Mouse (Mus musculus) heart, adult 2 months (tissue): ENCODE measurements around the gene Slc38a3. TPM values are rescaled to one million over a fixed set of nuclear protein-coding genes. Genes with fewer than 3 reads are reported as not detected.

Experiments
- DNase-seq, 2 experiments: peaks; one replicate each; pipeline ENCODE4 v3.0.0; 2021
- H3K27ac ChIP-seq: fragments of 200-600 bp; 2 replicates; pipeline ENCODE4 v1.8.1; 2022
- H3K27me3 ChIP-seq: fragments of 200-500 bp; 2 replicates; pipeline ENCODE4 v1.6.1; 2012; ENCODE audit warnings: mild to moderate bottlenecking, low read length, inconsistent platforms, mixed read lengths; ENCODE audit not compliant: control insufficient read depth, insufficient read depth
- H3K36me3 ChIP-seq: fragments of 200-500 bp; 2 replicates; pipeline ENCODE4 v1.6.1; 2012; ENCODE audit warnings: low read length, inconsistent platforms; ENCODE audit not compliant: control insufficient read depth, insufficient read depth
- H3K4me1 ChIP-seq: fragments of 200-500 bp; 2 replicates; pipeline ENCODE4 v1.6.1; 2011; ENCODE audit warnings: low read length; ENCODE audit not compliant: control insufficient read depth, insufficient read depth
- H3K4me3 ChIP-seq: fragments of 200-600 bp; 2 replicates; pipeline ENCODE4 v1.8.1; 2022
- H3K79me2 ChIP-seq: fragments of 200-500 bp; replicated peaks from 2 replicates; pipeline ENCODE4 v1.6.1; 2012; ENCODE audit warnings: mild to moderate bottlenecking, inconsistent platforms, low read length, moderate library complexity, mixed read lengths; ENCODE audit not compliant: control insufficient read depth, insufficient read depth
- H3K9ac ChIP-seq: fragments of 200-500 bp; 2 replicates; pipeline ENCODE4 v1.6.1; 2012; ENCODE audit warnings: low read depth, mild to moderate bottlenecking, control low read depth, inconsistent platforms, low read length, mixed read lengths
- CTCF ChIP-seq: fragments of 200-600 bp; IDR thresholded peaks from 2 replicates; pipeline ENCODE4 v1.8.1; 2022; ENCODE audit warnings: antibody characterized with exemption, mild to moderate bottlenecking, moderate library complexity
- EP300 ChIP-seq: fragments of 200-500 bp; IDR thresholded peaks from 2 replicates; pipeline ENCODE4 v1.6.1; 2011; ENCODE audit warnings: low read depth, low read length, control low read depth; ENCODE audit not compliant: insufficient read depth
- POLR2A ChIP-seq: fragments of 200-500 bp; IDR thresholded peaks from 2 replicates; pipeline ENCODE4 v1.6.1; 2011; ENCODE audit warnings: mild to moderate bottlenecking, low read depth, low read length, control low read depth; ENCODE audit not compliant: insufficient read depth
- WGBS: fragments of 180-500 bp; shearing (Covaris S2); methylation state at CpG from one replicate; pipeline ENCODE4 v1.1.7; 2018; 5-methylcytosine and 5-hydroxymethylcytosine counted together
- intact Hi-C: fragments of 180-260 bp; cut with DNase I; formaldehyde crosslinking; loops from one replicate; pipeline ENCODE4 v1.15.1; 2025
- polyA plus RNA-seq: library from polyadenylated mRNA; depleted of rRNA; stranded (reverse); fragments of >200 nt; gene quantifications from 2 replicates; pipeline ENCODE4 v1.2.3, GENCODE M21; 2012
- total RNA-seq, 2 experiments: library from RNA; stranded (reverse); gene quantifications; 2 replicates each; pipeline ENCODE4 v1.2.3; 2021

The Slc38a3 gene
- total and polyA plus RNA-seq, 3 experiments, result 71.5 to 162 (median 88.3) TPM

DNA sequence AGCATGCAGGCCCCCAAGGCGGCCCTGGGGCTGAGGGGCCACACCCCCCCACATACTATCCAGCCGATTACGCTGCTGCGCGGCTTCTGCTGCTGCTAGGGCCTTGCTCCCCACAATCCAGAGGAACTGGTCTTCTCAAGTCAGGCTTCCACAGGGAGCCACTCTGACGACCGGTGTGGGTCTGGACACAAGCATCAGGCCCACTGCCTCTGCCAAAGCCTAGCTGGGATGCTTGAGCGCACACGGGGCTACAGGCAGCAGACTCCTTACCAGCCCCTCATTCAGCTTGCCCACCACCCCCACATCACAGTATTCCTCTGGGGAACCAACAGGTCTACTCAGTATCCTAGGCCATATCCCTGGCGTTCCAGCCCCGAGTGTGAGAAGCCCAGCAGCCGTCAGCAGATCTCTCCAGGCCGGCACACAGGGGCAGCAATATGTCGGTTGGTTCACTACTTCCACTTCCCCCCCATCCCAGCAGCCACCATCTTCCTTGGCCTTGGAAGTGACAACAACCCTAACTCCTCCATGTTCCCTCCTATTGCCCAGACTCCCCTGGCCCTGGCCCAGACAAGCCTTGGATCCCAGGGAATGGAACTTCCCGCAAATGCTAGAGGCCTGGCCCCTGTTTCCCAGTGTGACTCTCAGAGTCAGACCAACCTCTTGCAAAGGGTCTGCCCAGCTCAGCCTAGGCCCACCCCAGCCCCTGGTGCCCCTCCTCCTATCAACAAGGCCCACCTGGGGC, 35.5 kb downstream of the Slc38a3 start:
- intact Hi-C loops, result loop anchor here (1.0 to 5.0 kb wide), 2 partner anchors 22 to 67 kb away; partner anchors contain the start of gene Hyal2
- WGBS, result 2% methylated on average over 15 of the region's 15 CpGs
- H3K27ac ChIP-seq, result peak overlapping the region; percentile 97
- peaks cover 19% of the 10 kb centered on the region for H3K4me1 ChIP-seq
- no peaks in the 10 kb centered on the region for H3K27me3 ChIP-seq
- TF ChIP-seq CTCF (no peak), POLR2A (no peak), EP300 (no peak)
- H3K79me2 ChIP-seq, result peaks cover 3% of the 10 kb centered on the region; the same call in 1 of the 2 replicates
- peak overlapping the region; percentile 86 for H3K4me3 ChIP-seq
- H3K36me3 ChIP-seq, result peaks cover 6% of the 10 kb centered on the region; the same call in 1 of the 2 replicates
- H3K9ac ChIP-seq, result peak overlapping the region; percentile 98
- DNase-seq, result peak; percentile 61 to 69

DNA sequence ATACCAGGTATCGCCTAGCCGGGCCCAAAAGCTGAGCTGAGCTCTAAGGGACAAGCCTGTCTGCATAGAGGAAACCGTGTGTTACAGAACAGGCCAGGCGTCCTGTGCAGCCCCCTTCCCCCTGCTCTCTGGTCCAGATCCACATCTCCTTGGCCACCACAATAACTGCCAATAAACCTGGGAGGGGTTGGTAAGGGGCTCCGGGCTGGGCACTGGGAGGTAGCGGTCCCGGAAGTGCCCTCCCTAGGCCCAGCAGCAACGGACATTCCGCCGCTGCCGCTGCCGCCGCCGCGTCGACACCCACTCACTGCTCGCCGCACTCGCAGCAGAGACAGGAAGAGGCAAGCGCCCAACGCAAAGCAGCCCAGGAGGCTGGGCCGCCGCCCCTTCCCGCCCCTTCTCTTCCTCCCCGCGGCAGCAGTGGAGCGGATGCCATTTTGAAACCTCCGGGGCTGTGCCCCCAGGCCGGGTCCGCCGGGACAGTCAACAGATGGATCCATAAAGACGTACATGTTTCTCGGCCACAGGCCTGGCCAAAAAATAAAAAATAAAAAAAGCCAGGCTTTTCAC, 36.2 kb downstream of the Slc38a3 start:
- under 1% methylated on average over 33 of the region's 33 CpGs for WGBS
- H3K36me3 ChIP-seq, result peaks cover 6% of the 10 kb centered on the region; the same call in 1 of the 2 replicates
- H3K4me3 ChIP-seq, result peak overlapping the region; percentile 86
- intact Hi-C loops, result loop anchor here (1.0 to 5.0 kb wide), 2 partner anchors 21 to 66 kb away; partner anchors contain the start of gene Hyal2
- DNase-seq, result peak; percentile 88 to 92
- H3K79me2 ChIP-seq, result peaks cover 3% of the 10 kb centered on the region; the same call in 1 of the 2 replicates
- peak overlapping the region; percentile 98 for H3K9ac ChIP-seq
- peak overlapping the region; percentile 97 for H3K27ac ChIP-seq
- H3K4me1 ChIP-seq, result peaks cover 22% of the 10 kb centered on the region
- TF ChIP-seq CTCF (no peak), EP300 (peak; percentile 72), POLR2A (peak; percentile 78)
- no peaks in the 10 kb centered on the region for H3K27me3 ChIP-seq

DNA sequence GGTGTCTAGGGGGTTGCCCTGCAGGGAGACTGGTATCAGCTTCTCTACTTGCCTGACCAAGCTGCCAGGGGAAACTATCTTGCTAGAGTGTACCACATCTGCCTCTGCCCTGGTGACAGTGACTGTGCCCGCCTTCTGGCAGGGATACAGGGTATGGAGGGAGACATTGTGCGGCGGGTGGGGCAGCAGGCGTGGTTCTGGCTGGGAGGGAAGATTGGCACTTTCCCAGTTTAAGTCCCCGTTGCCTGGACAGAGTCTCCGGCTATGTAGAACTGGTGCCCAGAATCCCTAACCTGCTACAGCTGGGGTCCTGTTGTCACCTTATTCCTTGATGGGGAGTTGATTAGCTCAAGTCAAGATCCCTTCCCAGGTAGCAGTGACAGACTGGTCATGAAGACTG, 36.9 kb downstream of the Slc38a3 start:
- Histone ChIP-seq H3K4me3 (peak overlapping the region; percentile 86), H3K4me1 (peaks cover 29% of the 10 kb centered on the region), H3K27ac (peak overlapping the region; percentile 97), H3K27me3 (no peaks in the 10 kb centered on the region), H3K9ac (peak overlapping the region; percentile 98), H3K36me3 (peaks cover 6% of the 10 kb centered on the region; the same call in 1 of the 2 replicates), H3K79me2 (peaks cover 6% of the 10 kb centered on the region)
- intact Hi-C loops, result loop anchor here (5.0 kb wide), 1 partner anchor 65 kb away; the partner anchor contains the start of gene Hyal2
- WGBS, result 0% methylated on average over 6 of the region's 6 CpGs
- peak; percentile 29; the same call in 1 of the 2 replicates for TF ChIP-seq POLR2A
- no peak for TF ChIP-seq EP300
- peak; percentile 79 to 82 for DNase-seq

DNA sequence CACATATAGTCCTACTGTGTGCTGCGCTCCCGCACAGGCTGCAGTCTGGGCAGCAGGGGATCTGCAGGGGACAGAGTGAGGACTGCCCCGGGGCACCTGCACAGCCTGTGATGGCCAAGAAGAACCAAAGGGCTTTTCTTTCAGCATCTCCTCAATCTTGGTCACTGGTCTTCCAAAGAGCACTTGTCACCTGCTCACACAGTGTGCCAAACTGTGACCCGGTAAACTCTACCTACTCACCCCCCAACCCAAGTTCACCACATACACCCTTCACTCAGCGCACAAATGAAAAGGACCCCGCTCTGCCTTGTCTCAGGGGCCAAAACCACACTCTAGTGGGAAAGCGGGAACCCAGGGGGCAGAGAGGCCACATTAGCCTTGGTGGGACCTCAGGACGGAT, 37.5 kb downstream of the Slc38a3 start:
- WGBS, result 57% methylated on average over 8 of the region's 8 CpGs
- intact Hi-C loops, result loop anchor here (5.0 kb wide), 1 partner anchor 65 kb away; the partner anchor contains the start of gene Hyal2

GRCm38 (mm10) chr9:107631311-107631826, 38.0 kb downstream of the Slc38a3 start:
- H3K36me3 ChIP-seq, result peaks cover 6% of the 10 kb centered on the region; the same call in 1 of the 2 replicates
- H3K27ac ChIP-seq, result peak overlapping the region; percentile 97
- 42% methylated on average over 9 of the region's 9 CpGs for WGBS
- peaks cover 8% of the 10 kb centered on the region for H3K79me2 ChIP-seq
- peak; percentile 2 to 23 for DNase-seq
- H3K27me3 ChIP-seq, result no peaks in the 10 kb centered on the region
- peak overlapping the region; percentile 22; the same call in 1 of the 2 replicates for H3K9ac ChIP-seq
- TF ChIP-seq CTCF, result no peak
- TF ChIP-seq EP300, result no peak
- TF ChIP-seq POLR2A, result no peak
- H3K4me1 ChIP-seq, result peaks cover 35% of the 10 kb centered on the region
- intact Hi-C loops, result loop anchor here (5.0 kb wide), 1 partner anchor 64 kb away; the partner anchor contains the start of gene Hyal2
- H3K4me3 ChIP-seq, result no peak overlapping the region; the same call in 1 of the 2 replicates

More for the DNA sequence above, 37.5 kb downstream of the Slc38a3 start:
- TF ChIP-seq EP300 (no peak), CTCF (no peak), POLR2A (no peak)
- H3K27ac ChIP-seq, result peak overlapping the region; percentile 97
- no peaks in the 10 kb centered on the region for H3K27me3 ChIP-seq
- DNase-seq, result peak in 1 of 2 experiments; percentile 33
- peak overlapping the region; percentile 98; the same call in 1 of the 2 replicates for H3K9ac ChIP-seq
- peaks cover 6% of the 10 kb centered on the region for H3K79me2 ChIP-seq
- peak overlapping the region; percentile 86; the same call in 1 of the 2 replicates for H3K4me3 ChIP-seq
- peaks cover 6% of the 10 kb centered on the region; the same call in 1 of the 2 replicates for H3K36me3 ChIP-seq
- peaks cover 32% of the 10 kb centered on the region for H3K4me1 ChIP-seq
